Mouse (Mus musculus): ENCODE measurements around the gene Orc1. TPM values are rescaled to one million over a fixed set of nuclear protein-coding genes. Genes with fewer than 3 reads are reported as not detected.
A peak's percentile ranks its signal among the peaks of the same experiment; 100 is the strongest.

Gene Orc1
- 0.83 and 1.0 TPM in 2 replicates for polyA plus RNA-seq (2015; fragmentation: Nextera tagmentation; extraction: Ambion mirVana)

- ATAC-seq (peak; percentile 100), DNase-seq (ENCODE audit: low spot score) (peak; percentile 97)
- no peaks in the 10 kb centered on the region for H3K9me3 ChIP-seq (ENCODE audit: low read length)
- H3K4me2 ChIP-seq (replicated peaks; ENCODE audit: low read depth, low read length): peak within 1 kb of the TSS; percentile 79
- no peaks in the 10 kb centered on the region for H3K4me1 ChIP-seq (ENCODE audit: insufficient read depth, low read depth, low read length)
- no peak for TF ChIP-seq EP300 (IDR thresholded peaks at IDR 0.05)
- TF ChIP-seq CTCF (IDR thresholded peaks at IDR 0.05): no peak
- H3K36me3 ChIP-seq (ENCODE audit: insufficient read depth, low read length): no peaks in the 10 kb centered on the region
- peak within 1 kb of the TSS; percentile 66 for H3K4me3 ChIP-seq (ENCODE audit: low read depth, low read length)
- H3K9ac ChIP-seq (replicated peaks; ENCODE audit: low read depth): peak within 1 kb of the TSS; percentile 46
- whole genome bisulfite sequencing: under 1% methylated on average over 64 of the region's 64 CpGs
- peak within 1 kb of the TSS; percentile 75 for H3K27ac ChIP-seq (ENCODE audit: low read length)
- no peaks in the 10 kb centered on the region for H3K27me3 ChIP-seq (replicated peaks; ENCODE audit: insufficient read depth, low read length)
Observed at GRCm38 (mm10) chr4:108578840-108579742, at the start of gene Orc1, which contains the start of gene Prpf38a. Orc1 (plus strand) TSS chr4:108579423. Prpf38a (minus strand) TSS chr4:108579336.

- TF ChIP-seq CTCF (IDR thresholded peaks at IDR 0.05) (no peak), EP300 (IDR thresholded peaks at IDR 0.05) (no peak)
- Histone ChIP-seq H3K9ac (replicated peaks; ENCODE audit: low read depth) (no peak overlapping the region), H3K27me3 (replicated peaks; ENCODE audit: insufficient read depth, low read length) (no peaks in the 10 kb centered on the region), H3K9me3 (ENCODE audit: low read length) (no peaks in the 10 kb centered on the region), H3K4me2 (replicated peaks; ENCODE audit: low read depth, low read length) (no peak overlapping the region), H3K4me3 (ENCODE audit: low read depth, low read length) (no peak overlapping the region), H3K36me3 (ENCODE audit: insufficient read depth, low read length) (0 out of 2 replicates have a peak, but pooled peaks cover 3% of the 10 kb centered on the region), H3K4me1 (ENCODE audit: insufficient read depth, low read depth, low read length) (no peaks in the 10 kb centered on the region), H3K27ac (ENCODE audit: low read length) (no peak overlapping the region)
- ATAC-seq (no peak), DNase-seq (ENCODE audit: low spot score) (no peak)
- WGBS: 90% methylated on average over 2 of the region's 2 CpGs
Observed at GRCm38 (mm10) chr4:108539701-108540100, 39.5 kb upstream of the Orc1 start.

GRCm38 (mm10) chr4:108565026-108565425, 14.2 kb upstream of the Orc1 start:
- no peak overlapping the region for H3K9ac ChIP-seq (replicated peaks; ENCODE audit: low read depth)
- peaks cover 51% of the 10 kb centered on the region; the same call in 1 of the 2 replicates for H3K36me3 ChIP-seq (ENCODE audit: insufficient read depth, low read length)
- no peak overlapping the region for H3K4me2 ChIP-seq (replicated peaks; ENCODE audit: low read depth, low read length)
- WGBS: 74% methylated on average over 1 of the region's 1 CpGs
- H3K27me3 ChIP-seq (replicated peaks; ENCODE audit: insufficient read depth, low read length): no peaks in the 10 kb centered on the region
- H3K4me3 ChIP-seq (ENCODE audit: low read depth, low read length): no peak overlapping the region
- TF ChIP-seq CTCF (IDR thresholded peaks at IDR 0.05): no peak
- TF ChIP-seq EP300 (IDR thresholded peaks at IDR 0.05): no peak
- H3K4me1 ChIP-seq (ENCODE audit: insufficient read depth, low read depth, low read length): no peaks in the 10 kb centered on the region
- H3K9me3 ChIP-seq (ENCODE audit: low read length): no peaks in the 10 kb centered on the region
- no peak for DNase-seq (ENCODE audit: low spot score)
- no peak for ATAC-seq
- no peak overlapping the region for H3K27ac ChIP-seq (ENCODE audit: low read length)

GRCm38 (mm10) chr4:108572644-108573043, 6.6 kb upstream of the Orc1 start:
- Histone ChIP-seq H3K4me3 (ENCODE audit: low read depth, low read length) (no peak overlapping the region), H3K27ac (ENCODE audit: low read length) (no peak overlapping the region), H3K4me2 (replicated peaks; ENCODE audit: low read depth, low read length) (no peak overlapping the region), H3K36me3 (ENCODE audit: insufficient read depth, low read length) (peaks cover 33% of the 10 kb centered on the region), H3K9me3 (ENCODE audit: low read length) (no peaks in the 10 kb centered on the region), H3K4me1 (ENCODE audit: insufficient read depth, low read depth, low read length) (no peaks in the 10 kb centered on the region), H3K27me3 (replicated peaks; ENCODE audit: insufficient read depth, low read length) (no peaks in the 10 kb centered on the region), H3K9ac (replicated peaks; ENCODE audit: low read depth) (no peak overlapping the region)
- WGBS: 92% methylated on average over 3 of the region's 3 CpGs
- ATAC-seq (no peak), DNase-seq (ENCODE audit: low spot score) (no peak)
- TF ChIP-seq EP300 (IDR thresholded peaks at IDR 0.05): no peak
- no peak for TF ChIP-seq CTCF (IDR thresholded peaks at IDR 0.05)

GRCm38 (mm10) chr4:108579743-108580411, 654 bp downstream of the Orc1 start:
- Histone ChIP-seq H3K4me1 (ENCODE audit: insufficient read depth, low read depth, low read length) (no peaks in the 10 kb centered on the region), H3K9me3 (ENCODE audit: low read length) (no peaks in the 10 kb centered on the region), H3K36me3 (ENCODE audit: insufficient read depth, low read length) (no peaks in the 10 kb centered on the region), H3K4me3 (ENCODE audit: low read depth, low read length) (peak overlapping the region; percentile 66), H3K27ac (ENCODE audit: low read length) (no peak overlapping the region), H3K27me3 (replicated peaks; ENCODE audit: insufficient read depth, low read length) (no peaks in the 10 kb centered on the region), H3K4me2 (replicated peaks; ENCODE audit: low read depth, low read length) (peak overlapping the region; percentile 79), H3K9ac (replicated peaks; ENCODE audit: low read depth) (peak overlapping the region; percentile 46; the same call in 1 of the 2 replicates)
- 1% methylated on average over 16 of the region's 16 CpGs for WGBS
- TF ChIP-seq EP300 (IDR thresholded peaks at IDR 0.05) (no peak), CTCF (IDR thresholded peaks at IDR 0.05) (no peak)
- DNase-seq (ENCODE audit: low spot score) (no peak), ATAC-seq (no peak)

- DNase-seq (ENCODE audit: low spot score): no peak
- H3K27me3 ChIP-seq (replicated peaks; ENCODE audit: insufficient read depth, low read length): no peaks in the 10 kb centered on the region
- no peak overlapping the region for H3K27ac ChIP-seq (ENCODE audit: low read length)
- WGBS: 80% methylated on average over 2 of the region's 2 CpGs
- H3K36me3 ChIP-seq (ENCODE audit: insufficient read depth, low read length): no peaks in the 10 kb centered on the region
- no peak for ATAC-seq
- H3K9me3 ChIP-seq (ENCODE audit: low read length): no peaks in the 10 kb centered on the region
- no peak overlapping the region for H3K4me3 ChIP-seq (ENCODE audit: low read depth, low read length)
- no peaks in the 10 kb centered on the region for H3K4me1 ChIP-seq (ENCODE audit: insufficient read depth, low read depth, low read length)
- no peak overlapping the region for H3K4me2 ChIP-seq (replicated peaks; ENCODE audit: low read depth, low read length)
- no peak overlapping the region for H3K9ac ChIP-seq (replicated peaks; ENCODE audit: low read depth)
- TF ChIP-seq EP300 (IDR thresholded peaks at IDR 0.05): no peak
Observed at GRCm38 (mm10) chr4:108593376-108593775, 14.2 kb downstream of the Orc1 start.

Measured in lung, postnatal 0 days (tissue).